Mouse (Mus musculus) CD4-positive, CD25-positive, alpha-beta regulatory T cell, adult 2 months (primary cell): ENCODE data around the gene G6pc3.
A peak's percentile ranks its signal among the peaks of the same experiment; 100 is the strongest.
"Not testable (repeated sequence)": the region's sequence is repeated elsewhere in the genome, so short reads cannot be mapped to it uniquely, and the experiment has no call there.

ENCODE experiments used
- DNase-seq: peaks from one replicate; pipeline ENCODE4 v3.0.0-alpha.2; 2012; ENCODE audit warnings: low read depth, low spot score

G6pc3 gene

GRCm38 (mm10) chr11:102189461-102190436 is at the start of gene G6pc3:
G6pc3 (plus strand) TSS chr11:102189620.
- DNase-seq, result peak; percentile 83

DNA sequence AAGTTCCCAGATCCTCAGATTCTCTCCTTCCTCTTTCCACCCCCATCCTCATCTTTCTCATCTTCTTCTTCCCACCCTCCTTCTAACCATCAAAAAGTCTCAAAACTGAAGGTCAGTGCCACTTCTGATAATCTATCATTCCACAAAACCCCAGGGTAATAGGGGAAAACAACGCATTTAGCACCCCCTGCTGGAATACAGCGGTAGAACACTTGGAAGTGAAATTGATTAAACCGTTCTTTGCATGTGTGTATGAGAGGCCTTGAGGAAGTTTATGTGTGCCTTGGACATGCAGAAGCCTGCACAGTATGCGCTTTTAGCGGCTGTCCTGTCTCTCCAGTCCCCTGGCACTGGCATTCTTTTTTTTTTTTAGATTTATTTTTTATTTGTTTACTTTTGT is 48.9 kb upstream of the G6pc3 start:
- DNase-seq, result peak; percentile 78

DNA sequence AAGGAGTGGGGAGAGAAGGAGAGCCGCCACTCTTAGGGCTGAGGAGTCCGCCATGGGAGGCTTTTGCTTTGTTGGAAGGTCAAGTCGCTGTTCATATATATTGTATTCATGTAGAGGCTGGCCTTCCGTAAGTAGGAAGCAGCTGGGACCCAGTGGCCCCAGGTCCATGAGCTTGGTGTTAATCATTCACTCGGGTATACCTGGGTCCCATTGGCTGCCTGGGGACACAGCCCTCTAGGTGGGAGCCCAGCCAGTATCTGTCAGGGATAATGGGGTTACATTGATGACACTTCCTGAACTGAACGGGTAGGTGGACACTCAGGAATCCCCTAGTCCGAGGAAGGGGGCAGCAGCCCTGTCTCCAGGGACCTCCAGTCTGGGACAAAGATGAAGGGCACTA is 47.1 kb upstream of the G6pc3 start:
- no peak for DNase-seq

DNA sequence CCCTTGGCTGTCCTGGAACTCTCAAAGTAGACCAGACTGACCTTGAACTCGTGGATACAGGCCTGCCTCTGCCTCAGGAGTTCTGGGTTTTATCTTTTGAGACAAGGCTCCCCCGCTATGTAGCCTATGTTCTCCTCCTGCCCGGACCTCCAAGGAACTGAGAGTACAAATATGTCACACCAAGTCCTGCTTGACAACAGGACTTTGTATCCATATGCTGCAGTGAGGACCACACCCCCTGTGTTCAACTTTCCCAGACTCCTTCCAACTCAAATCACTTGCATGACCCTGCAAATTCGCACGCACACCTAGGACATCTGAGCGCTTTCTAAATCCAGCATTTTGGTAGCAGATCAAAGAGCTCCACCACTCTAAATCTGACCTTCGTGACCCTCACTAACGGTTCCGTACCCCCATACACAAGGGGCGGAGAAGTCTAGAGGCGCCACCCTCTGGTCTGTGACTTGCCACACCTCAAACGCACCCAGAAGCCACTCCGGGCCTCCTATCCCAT is 44.4 kb upstream of the G6pc3 start:
- no peak for DNase-seq

GRCm38 (mm10) chr11:102145471-102146001 is 43.9 kb upstream of the G6pc3 start, which contains the start of gene Nags:
Nags (plus strand) TSS chr11:102145513.
- no peak for DNase-seq

GRCm38 (mm10) chr11:102146005-102146404 is 43.4 kb upstream of the G6pc3 start:
- DNase-seq, result no peak

GRCm38 (mm10) chr11:102146531-102146930 is 42.9 kb upstream of the G6pc3 start:
- DNase-seq, result no peak

GRCm38 (mm10) chr11:102147213-102147989 is 42.0 kb upstream of the G6pc3 start:
- DNase-seq, result no peak

- peak; percentile 80 for DNase-seq
Measured at GRCm38 (mm10) chr11:102156039-102156785, 33.2 kb upstream of the G6pc3 start, which contains the start of gene Tmem101. Tmem101 (minus strand) TSS chr11:102156404.

DNA sequence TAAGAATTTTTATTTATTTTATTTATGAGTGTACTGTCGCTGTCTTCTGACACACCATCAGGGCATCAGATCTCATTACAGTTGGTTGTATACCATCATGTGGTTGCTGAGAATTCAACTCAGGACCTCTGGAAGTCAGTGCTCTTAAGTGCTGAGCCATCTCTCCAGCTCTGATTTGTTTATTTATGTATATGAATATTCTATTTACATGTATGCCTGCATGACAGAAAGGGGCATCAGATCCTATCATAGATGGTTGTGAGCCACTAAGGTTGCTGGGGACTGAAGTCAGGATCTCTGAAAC is 32.7 kb upstream of the G6pc3 start:
- no peak for DNase-seq

GRCm38 (mm10) chr11:102158024-102158423 is 31.4 kb upstream of the G6pc3 start:
- DNase-seq, result not testable (repeated sequence)

- DNase-seq, result no peak
Measured at GRCm38 (mm10) chr11:102159781-102160180, 29.6 kb upstream of the G6pc3 start.

DNA sequence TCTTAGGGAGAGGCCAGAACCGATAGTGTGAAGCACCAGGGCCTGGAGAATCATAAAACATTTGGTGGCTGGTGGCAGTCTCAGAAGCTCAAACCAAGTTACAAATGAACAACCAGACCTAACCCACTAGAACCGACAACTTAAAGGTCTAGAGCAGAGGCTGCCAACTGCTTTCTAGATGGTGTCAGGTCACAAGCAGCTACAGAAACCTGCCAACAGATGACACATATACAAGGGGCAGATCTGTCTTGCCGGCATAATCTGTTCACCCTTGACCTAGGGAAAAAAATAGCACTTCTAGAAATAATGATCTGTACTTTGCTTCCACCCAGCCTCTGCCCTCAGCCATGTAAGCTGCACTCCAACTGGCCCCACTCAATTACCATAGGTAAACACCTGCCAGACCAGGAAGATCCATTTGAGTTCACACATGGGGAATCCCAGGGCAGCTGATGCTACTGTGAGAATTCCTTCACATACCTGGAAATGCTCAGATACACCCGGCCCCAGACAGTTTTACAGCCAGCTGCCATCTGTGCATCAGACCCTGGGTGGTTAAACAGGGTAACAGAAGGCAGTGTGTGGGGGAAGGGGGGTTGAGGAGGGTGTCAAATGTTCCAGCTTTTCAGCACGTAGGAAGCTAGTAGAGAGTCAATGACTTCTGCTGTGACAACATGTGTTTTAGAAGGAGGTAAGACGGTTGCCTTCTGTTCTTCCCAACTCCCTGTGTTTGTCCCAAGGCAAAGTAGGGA is 23.3 kb upstream of the G6pc3 start:
- DNase-seq, result no peak

GRCm38 (mm10) chr11:102167539-102167938 is 21.9 kb upstream of the G6pc3 start:
- no peak for DNase-seq

- DNase-seq, result no peak
Measured at GRCm38 (mm10) chr11:102168689-102169088, 20.7 kb upstream of the G6pc3 start.

DNA sequence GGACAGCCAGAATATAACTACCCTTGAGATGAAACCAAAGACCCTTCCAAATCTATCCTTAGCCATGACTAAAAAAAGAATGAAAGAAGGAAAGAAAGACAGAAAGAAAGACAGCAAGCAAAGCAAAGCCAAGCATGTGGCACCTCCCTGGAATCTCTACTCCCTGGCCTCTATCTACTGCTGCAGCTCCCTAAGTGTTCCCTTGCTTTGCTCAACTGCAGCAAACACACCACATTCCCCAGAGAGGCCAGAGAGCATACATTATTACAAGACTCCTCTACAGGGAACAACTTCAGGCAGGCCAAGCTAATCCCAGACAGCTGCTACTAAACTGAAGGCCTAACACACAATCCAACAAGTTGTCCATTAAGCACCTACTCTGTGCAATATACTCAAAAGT is 9.6 kb upstream of the G6pc3 start:
- no peak for DNase-seq

- DNase-seq, result peak; percentile 35
Measured at GRCm38 (mm10) chr11:102184253-102184645, 5.2 kb upstream of the G6pc3 start.

DNA sequence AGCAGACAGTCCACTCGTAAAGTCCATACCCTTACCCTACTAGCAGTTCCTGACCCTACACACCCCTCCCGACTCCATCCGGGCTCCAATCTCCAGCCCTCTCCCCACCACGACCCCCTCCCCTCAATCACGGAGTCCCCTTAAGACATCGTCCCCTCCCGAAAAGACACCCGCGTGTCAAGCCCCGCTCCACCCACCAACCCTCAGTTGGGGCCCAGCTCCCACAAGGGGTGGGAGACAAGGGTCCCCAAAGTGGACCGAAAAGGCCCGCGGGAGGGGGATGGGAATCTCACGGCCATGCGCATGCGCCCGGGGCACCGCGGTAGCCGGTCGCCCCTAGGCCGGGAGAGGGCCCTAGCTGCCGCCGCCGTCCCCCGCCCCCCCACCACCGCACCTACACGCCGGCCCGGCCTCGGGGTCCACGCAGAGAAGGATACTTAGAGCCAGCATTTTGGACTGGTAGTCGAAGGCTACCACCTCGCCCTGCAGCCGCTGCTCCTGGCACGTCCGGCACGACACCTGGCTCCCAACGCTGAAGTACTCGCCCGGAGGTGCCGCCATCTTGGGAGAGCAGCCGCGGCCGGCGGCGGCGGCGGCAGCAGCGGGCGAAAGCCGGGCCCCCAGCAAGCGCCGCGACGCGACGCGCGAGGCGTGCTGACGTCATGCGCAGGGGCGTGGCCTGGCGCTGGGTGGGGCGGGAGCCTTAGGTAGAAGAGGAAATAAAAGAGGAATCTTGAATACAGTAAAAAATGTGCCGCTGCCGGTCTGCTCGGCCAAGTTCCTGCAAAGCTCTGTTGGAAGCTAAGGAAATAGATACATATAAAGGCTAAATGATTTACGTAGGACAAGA is 4.5 kb upstream of the G6pc3 start, which contains the start of gene Lsm12:
Gene Lsm12 (minus strand): TSS at position 651 of the 850 bp plus-strand sequence.
- peak; percentile 99 for DNase-seq

GRCm38 (mm10) chr11:102185677-102186076 is 3.7 kb upstream of the G6pc3 start:
- DNase-seq, result no peak

DNA sequence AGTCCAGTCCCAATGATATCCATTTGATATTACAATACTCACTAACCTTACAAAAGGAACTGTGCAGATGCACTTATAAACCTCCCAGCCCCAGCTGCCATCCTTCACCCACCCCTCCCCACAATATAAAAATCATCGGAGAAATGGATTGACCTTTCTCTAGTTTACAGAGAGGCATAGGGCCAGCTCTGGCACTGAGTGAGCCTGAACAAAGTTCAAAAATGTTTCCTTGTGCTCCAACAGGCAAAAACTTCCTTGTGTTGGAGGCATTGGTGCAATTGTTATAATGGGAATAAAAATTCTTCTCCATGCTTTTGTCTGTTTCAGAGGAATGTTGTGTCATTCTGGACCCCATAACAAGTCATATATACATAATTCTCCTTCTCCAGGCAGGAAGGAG is 3.2 kb upstream of the G6pc3 start:
- no peak for DNase-seq
